ENCODE assay signal across 8 mouse cellular contexts in the genomic region with DNA sequence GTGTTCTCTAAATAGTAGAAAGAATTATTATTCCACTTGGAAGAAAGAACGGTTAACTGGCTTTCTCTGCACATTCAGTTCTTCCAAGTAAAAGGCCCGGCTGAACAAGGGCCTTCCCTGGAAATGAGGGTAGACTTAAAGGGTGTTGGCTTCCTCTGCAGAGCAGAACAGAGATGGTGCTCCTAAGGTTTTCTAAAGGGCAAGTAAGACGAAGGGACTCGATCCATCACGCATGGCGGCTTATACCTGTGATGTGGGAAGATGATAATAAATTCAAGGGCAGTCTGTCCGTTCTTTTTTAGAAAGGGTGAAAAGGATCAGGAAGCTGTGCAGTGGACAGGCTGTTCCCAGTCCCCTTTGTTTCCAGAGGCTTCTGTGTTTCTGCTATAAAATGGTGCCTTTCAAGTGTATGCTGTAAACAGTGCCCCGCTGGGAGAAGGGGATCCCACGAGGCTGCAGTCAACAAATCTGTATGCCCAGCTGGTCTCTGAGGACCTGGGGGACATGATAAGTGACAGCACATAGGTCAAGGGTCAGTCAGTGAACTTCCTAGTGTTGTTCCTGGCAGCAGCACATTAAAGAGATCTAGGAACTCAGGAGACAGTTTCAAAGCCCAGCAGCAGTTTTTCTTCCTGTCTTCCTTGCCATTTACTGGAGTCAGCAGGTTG. TPM values are rescaled to one million over a fixed set of nuclear protein-coding genes. Genes with fewer than 3 reads are reported as not detected.
A peak's percentile ranks its signal among the peaks of the same experiment; 100 is the strongest.
DNase-seq lines count a peak whose midpoint lies in the region; ATAC-seq and TF ChIP-seq lines count a peak whose summit lies in the region.

No protein-coding gene starts in this region.

- no peak for DNase-seq in forebrain, postnatal 0 days
- peak; percentile 33 for DNase-seq in adrenal gland, postnatal 10 days
- peak; percentile 39 for DNase-seq in hindbrain, embryonic 11.5 days (ENCODE audit: low spot score)
- DNase-seq in liver, embryonic 11.5 days (ENCODE audit: low spot score): no peak
- DNase-seq in right cerebral cortex, postnatal 4 days: no peak
- DNase-seq in B cell, adult 2 months: no peak

- H3K4me2 ChIP-seq in forebrain, postnatal 0 days (ENCODE audit: low read depth): no peak overlapping the region
- H3K4me2 ChIP-seq in forebrain, embryonic 15.5 days (replicated peaks): no peak overlapping the region
- no peak overlapping the region for H3K4me2 ChIP-seq in hindbrain, embryonic 11.5 days (replicated peaks; ENCODE audit: low read depth, low read length)
- H3K4me2 ChIP-seq in liver, embryonic 11.5 days: no peak overlapping the region
- H3K4me2 ChIP-seq in neural tube, embryonic 15.5 days: no peak overlapping the region

- H3K36me3 ChIP-seq in forebrain, postnatal 0 days (ENCODE audit: insufficient read depth): no peaks in the 10 kb centered on the region
- H3K36me3 ChIP-seq in forebrain, embryonic 15.5 days: no peaks in the 10 kb centered on the region
- no peaks in the 10 kb centered on the region for H3K36me3 ChIP-seq in hindbrain, embryonic 11.5 days (ENCODE audit: control insufficient read depth, insufficient read depth, low read length)
- H3K36me3 ChIP-seq in liver, embryonic 11.5 days (ENCODE audit: control insufficient read depth, insufficient read depth, low read length): no peaks in the 10 kb centered on the region
- H3K36me3 ChIP-seq in neural tube, embryonic 15.5 days: no peaks in the 10 kb centered on the region

- no peak overlapping the region for H3K27ac ChIP-seq in forebrain, postnatal 0 days (ENCODE audit: low read depth, low read length)
- H3K27ac ChIP-seq in forebrain, embryonic 15.5 days (replicated peaks): no peak overlapping the region
- no peak overlapping the region for H3K27ac ChIP-seq in hindbrain, embryonic 11.5 days (ENCODE audit: low read depth, low read length)
- H3K27ac ChIP-seq in liver, embryonic 11.5 days (ENCODE audit: low read depth, low read length): no peak overlapping the region
- H3K27ac ChIP-seq in neural tube, embryonic 15.5 days (replicated peaks): no peak overlapping the region

- no peak overlapping the region for H3K4me3 ChIP-seq in forebrain, postnatal 0 days (ENCODE audit: low read depth, low read length)
- no peak overlapping the region for H3K4me3 ChIP-seq in forebrain, embryonic 15.5 days
- no peak overlapping the region for H3K4me3 ChIP-seq in hindbrain, embryonic 11.5 days (ENCODE audit: low read depth, low read length)
- no peak overlapping the region for H3K4me3 ChIP-seq in liver, embryonic 11.5 days (ENCODE audit: low read depth, low read length)
- H3K4me3 ChIP-seq in neural tube, embryonic 15.5 days (replicated peaks): no peak overlapping the region

- H3K27me3 ChIP-seq in forebrain, postnatal 0 days (ENCODE audit: insufficient read depth, low read length): no peaks in the 10 kb centered on the region
- H3K27me3 ChIP-seq in forebrain, embryonic 15.5 days: no peaks in the 10 kb centered on the region
- no peaks in the 10 kb centered on the region for H3K27me3 ChIP-seq in hindbrain, embryonic 11.5 days (ENCODE audit: control insufficient read depth, insufficient read depth, low read length)
- H3K27me3 ChIP-seq in liver, embryonic 11.5 days (replicated peaks; ENCODE audit: control insufficient read depth, insufficient read depth, low read length): no peaks in the 10 kb centered on the region
- no peaks in the 10 kb centered on the region for H3K27me3 ChIP-seq in neural tube, embryonic 15.5 days (replicated peaks)

- no peak for TF ChIP-seq CTCF in forebrain, postnatal 0 days (IDR thresholded peaks at IDR 0.05; ENCODE audit: low read depth)

- no peaks in the 10 kb centered on the region for H3K9me3 ChIP-seq in forebrain, postnatal 0 days (ENCODE audit: low read length)
- H3K9me3 ChIP-seq in forebrain, embryonic 15.5 days: no peaks in the 10 kb centered on the region
- H3K9me3 ChIP-seq in hindbrain, embryonic 11.5 days (ENCODE audit: control insufficient read depth, low read length): no peaks in the 10 kb centered on the region
- no peaks in the 10 kb centered on the region for H3K9me3 ChIP-seq in liver, embryonic 11.5 days (ENCODE audit: control insufficient read depth, low read length)
- no peaks in the 10 kb centered on the region for H3K9me3 ChIP-seq in neural tube, embryonic 15.5 days (replicated peaks)

- H3K9ac ChIP-seq in forebrain, postnatal 0 days: no peak overlapping the region
- no peak overlapping the region for H3K9ac ChIP-seq in forebrain, embryonic 15.5 days (replicated peaks)
- H3K9ac ChIP-seq in hindbrain, embryonic 11.5 days (ENCODE audit: low read depth, low read length): no peak overlapping the region
- H3K9ac ChIP-seq in liver, embryonic 11.5 days (ENCODE audit: low read depth, low read length): no peak overlapping the region
- no peak overlapping the region for H3K9ac ChIP-seq in neural tube, embryonic 15.5 days (replicated peaks)

- ATAC-seq in forebrain, postnatal 0 days: peak; percentile 20; the same call in 1 of the 2 replicates
- no peak for ATAC-seq in forebrain, embryonic 15.5 days (replicated peaks)
- ATAC-seq in hindbrain, embryonic 11.5 days (ENCODE audit: low FRiP score): peak; percentile 65
- peak; percentile 44 for ATAC-seq in liver, embryonic 11.5 days (replicated peaks; ENCODE audit: low FRiP score)
- peak; percentile 68 for ATAC-seq in neural tube, embryonic 15.5 days (ENCODE audit: low FRiP score)

- WGBS in forebrain, postnatal 0 days: 48% methylated on average over 9 of the region's 9 CpGs
- WGBS in forebrain, embryonic 15.5 days: 53% methylated on average over 9 of the region's 9 CpGs
- WGBS in hindbrain, embryonic 11.5 days: 19% methylated on average over 9 of the region's 9 CpGs
- WGBS in liver, embryonic 11.5 days: 53% methylated on average over 9 of the region's 9 CpGs
- 3% methylated on average over 9 of the region's 9 CpGs for WGBS in neural tube, embryonic 15.5 days

- H3K4me1 ChIP-seq in forebrain, postnatal 0 days (ENCODE audit: insufficient read depth): no peaks in the 10 kb centered on the region
- no peaks in the 10 kb centered on the region for H3K4me1 ChIP-seq in forebrain, embryonic 15.5 days
- H3K4me1 ChIP-seq in hindbrain, embryonic 11.5 days (replicated peaks; ENCODE audit: control insufficient read depth, insufficient read depth, low read length): no peaks in the 10 kb centered on the region
- no peaks in the 10 kb centered on the region for H3K4me1 ChIP-seq in liver, embryonic 11.5 days (replicated peaks; ENCODE audit: control insufficient read depth, insufficient read depth, low read length)
- peaks cover 5% of the 10 kb centered on the region for H3K4me1 ChIP-seq in neural tube, embryonic 15.5 days

RNA-seq across cellular contexts. Expression of a gene that starts 36.0 kb away (rescaled TPM):
- 207 and 212 TPM in 2 replicates for total RNA-seq in forebrain, postnatal 0 days (2014; rRNA removed)
- 171 and 182 TPM in 2 replicates for polyA plus RNA-seq in forebrain, postnatal 0 days (2015; fragmentation: Nextera tagmentation; extraction: Ambion mirVana)
- 67.7 and 70.5 TPM in 2 replicates for polyA plus RNA-seq in forebrain, embryonic 15.5 days (2015; fragmentation: Nextera tagmentation; extraction: Ambion mirVana)
- 1,000 to 10,000 TPM in 1 of 2 experiments, 100 to 1,000 TPM in 1; 700 to 1,333 TPM for total RNA-seq in adrenal gland, postnatal 10 days (2021)
- 92.2 and 99.4 TPM in 2 replicates for polyA plus RNA-seq in hindbrain, embryonic 11.5 days (2014; fragmentation: Nextera tagmentation; extraction: Ambion mirVana)
- 268 and 281 TPM in 2 replicates for polyA plus RNA-seq in liver, embryonic 11.5 days (2014; fragmentation: Nextera tagmentation; extraction: Ambion mirVana)
- polyA plus RNA-seq in neural tube, embryonic 15.5 days (2015; fragmentation: Nextera tagmentation; extraction: Ambion mirVana): 142 and 158 TPM in 2 replicates

Comparison
In these comparisons a context has a peak if more than half of its experiments do, and no peak if none do; other contexts are left out.
1. DNase-seq: peak in adrenal gland, postnatal 10 days (single experiment) and hindbrain, embryonic 11.5 days (single experiment); none in forebrain, postnatal 0 days (single experiment), liver, embryonic 11.5 days (single experiment), right cerebral cortex, postnatal 4 days (single experiment) and B cell, adult 2 months (0 of 2).